Mouse (Mus musculus) kidney, adult 11 months (tissue): ENCODE measurements around the gene Ccdc180.

ENCODE experiments used
- DNase-seq: peaks from one replicate; pipeline ENCODE4 v3.0.0; 2022

Ccdc180 gene

GRCm38 (mm10) chr4:45972448-45972854 is 82.3 kb downstream of the Ccdc180 start:
- DNase-seq = peak; percentile 73

DNA sequence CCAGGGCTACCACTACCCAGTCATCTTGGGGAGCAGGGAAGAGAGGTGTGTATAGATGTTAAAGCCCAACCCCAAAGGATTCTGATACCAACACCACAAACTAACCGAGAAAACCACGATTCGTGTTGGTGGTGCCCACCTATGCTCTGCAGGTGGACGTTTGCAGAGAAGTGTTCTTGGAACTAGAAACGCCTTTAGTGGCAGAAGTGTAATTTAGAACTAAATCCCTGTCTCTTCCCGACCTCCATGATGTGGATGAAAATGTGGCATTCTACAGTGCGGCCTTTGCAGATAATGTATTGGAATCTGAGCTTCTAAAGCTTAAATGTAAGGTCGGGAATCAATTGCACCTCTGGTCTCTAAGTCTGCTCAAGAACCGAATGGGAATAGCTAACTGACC is 82.8 kb downstream of the Ccdc180 start:
- DNase-seq = no peak

DNA sequence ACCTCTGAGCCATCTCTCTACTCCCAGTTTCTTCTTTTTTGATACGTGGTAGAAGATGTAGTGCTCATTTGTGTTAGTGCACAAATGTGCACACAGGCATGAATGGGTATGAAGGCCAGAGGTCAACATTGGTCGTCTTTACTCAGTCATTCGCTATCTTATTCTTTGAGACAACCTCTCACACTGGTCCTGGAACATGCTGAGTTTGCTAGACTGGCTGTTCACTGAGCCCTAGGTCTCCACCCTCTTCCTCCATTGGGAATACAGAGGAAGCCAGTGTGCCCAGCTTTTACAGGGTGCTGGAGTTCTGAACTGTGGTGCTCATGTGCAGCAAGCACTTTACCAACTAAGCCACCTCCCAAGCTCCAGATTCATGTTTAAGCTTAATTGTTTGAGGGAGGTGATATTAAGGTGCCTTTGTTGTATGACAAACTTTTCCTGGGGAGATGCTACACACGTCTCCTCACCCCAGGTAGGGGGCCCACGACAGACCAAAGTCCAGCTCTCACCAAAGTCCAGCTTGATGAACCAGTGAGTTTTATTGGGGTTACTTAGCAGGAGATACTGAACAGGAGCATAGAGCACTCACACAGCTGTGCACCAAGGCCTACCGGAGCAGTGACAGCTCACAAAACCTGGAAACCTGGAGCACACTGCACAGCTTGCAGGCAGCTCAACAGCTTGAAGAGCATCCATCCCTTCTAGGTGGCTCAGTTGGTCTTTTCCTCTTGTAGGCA is 87.0 kb downstream of the Ccdc180 start:
- DNase-seq = peak; percentile 15

DNA sequence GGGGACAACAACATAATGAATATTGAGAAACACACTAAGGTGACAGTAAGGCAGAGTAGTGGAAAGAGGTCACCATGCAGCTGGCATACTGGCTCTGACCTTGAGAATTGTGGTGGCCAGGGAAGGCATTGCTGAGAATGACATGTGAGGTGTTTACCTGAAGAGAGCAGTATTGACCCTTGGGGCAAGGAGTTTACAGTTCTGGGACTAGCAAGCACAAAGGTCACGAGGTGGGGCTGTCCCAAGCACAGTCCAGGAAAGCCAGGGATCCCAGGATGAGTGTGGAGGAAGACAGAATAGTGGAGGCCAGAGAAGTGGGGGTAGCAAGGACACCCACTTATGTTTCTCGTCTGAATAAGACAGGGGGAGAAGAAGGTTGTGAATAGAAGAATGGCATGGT is 89.8 kb downstream of the Ccdc180 start:
- peak; percentile 43 for DNase-seq

DNA sequence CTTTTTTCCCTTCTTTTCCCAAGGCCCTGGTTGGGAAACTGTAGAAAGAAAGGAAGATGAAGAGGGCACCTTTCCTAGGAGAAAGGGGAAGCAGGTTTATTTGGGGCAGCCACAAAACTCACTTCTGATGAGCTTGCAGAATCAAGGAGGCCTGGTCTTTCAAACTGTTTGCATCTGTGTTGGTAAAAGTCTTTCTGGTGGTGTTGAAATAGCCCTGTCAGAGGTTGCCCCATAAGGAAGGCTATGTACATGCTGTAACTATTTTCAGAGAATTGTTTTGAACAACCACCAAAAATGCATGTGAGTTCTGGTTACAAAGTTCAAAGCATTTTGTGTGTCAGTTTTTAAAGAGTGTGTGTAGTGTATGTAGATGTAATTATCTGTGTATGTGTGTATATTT is 91.0 kb downstream of the Ccdc180 start:
- no peak for DNase-seq

DNA sequence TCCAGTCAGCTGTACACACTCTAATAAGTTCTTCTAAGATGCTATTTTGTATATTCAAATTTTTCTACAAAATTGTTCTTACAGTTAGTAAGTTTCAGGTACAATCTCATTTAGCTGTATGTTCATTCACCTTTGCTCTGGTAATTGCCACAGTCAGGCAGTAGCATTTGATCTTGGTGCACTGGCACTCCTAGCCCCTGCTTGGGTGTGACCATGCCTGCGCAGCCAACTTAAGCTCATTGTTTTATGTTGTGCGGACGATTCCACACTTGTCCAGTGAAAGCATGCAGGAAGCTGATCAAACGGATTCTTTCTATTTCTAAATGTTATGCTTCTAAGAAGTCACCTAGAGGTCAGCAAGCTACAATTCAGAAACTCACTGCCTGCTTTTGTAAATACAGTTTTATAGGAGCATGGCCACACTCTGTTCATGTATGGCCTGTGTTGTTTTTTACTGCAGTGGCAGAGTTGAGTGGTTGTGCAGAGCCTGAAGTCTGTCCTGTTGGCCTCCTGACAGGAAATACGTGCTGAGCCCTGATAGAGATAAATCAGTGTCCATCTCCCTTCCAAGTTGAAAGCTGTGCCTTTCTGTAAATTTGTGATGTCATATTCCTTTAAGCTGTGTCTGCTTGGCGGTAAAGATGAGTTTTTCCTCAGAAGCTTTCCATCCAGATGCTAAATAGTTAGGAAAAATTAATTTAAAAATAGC is 100.5 kb downstream of the Ccdc180 start:
- no peak for DNase-seq

GRCm38 (mm10) chr4:45998536-45998935 is 108.4 kb downstream of the Ccdc180 start:
- DNase-seq = no peak
